Mouse (Mus musculus) neural tube, embryonic 14.5 days (tissue): Measurements from ENCODE around the gene Tle6. TPM values are rescaled to one million over a fixed set of nuclear protein-coding genes. Genes with fewer than 3 reads are reported as not detected.
"Not testable (repeated sequence)": the region's sequence is repeated elsewhere in the genome, so short reads cannot be mapped to it uniquely, and the experiment has no call there.

ENCODE experiments used
- ATAC-seq: fragments of 200-750 bp; cut with Nextera tagmentation; 2 replicates; pipeline ENCODE4 v1.8.0; 2017; ENCODE audit warnings: low read depth, mild to moderate bottlenecking, moderate TSS enrichment, moderate library complexity
- H3K27ac ChIP-seq: fragments of 300-500 bp; sonication (generic); 2 replicates; pipeline ENCODE4 v1.5.1; 2014; ENCODE audit warnings: low read depth, mild to moderate bottlenecking, control low read depth, low read length, moderate library complexity, mixed read lengths
- H3K27me3 ChIP-seq: fragments of 300-500 bp; sonication (generic); 2 replicates; pipeline ENCODE4 v1.6.1; 2014; ENCODE audit warnings: low read length; ENCODE audit not compliant: control insufficient read depth, insufficient read depth
- H3K36me3 ChIP-seq: fragments of 300-500 bp; sonication (generic); 2 replicates; pipeline ENCODE4 v1.6.1; 2014; ENCODE audit warnings: low read length, mixed read lengths; ENCODE audit not compliant: control insufficient read depth, insufficient read depth
- H3K4me1 ChIP-seq: fragments of 300-500 bp; sonication (generic); 2 replicates; pipeline ENCODE4 v1.6.1; 2014; ENCODE audit warnings: low read length; ENCODE audit not compliant: control insufficient read depth, insufficient read depth
- H3K4me2 ChIP-seq: fragments of 300-500 bp; sonication (generic); 2 replicates; pipeline ENCODE4 v1.6.1; 2014; ENCODE audit warnings: mild to moderate bottlenecking, low read depth, low read length, control low read depth
- H3K4me3 ChIP-seq: fragments of 300-500 bp; sonication (generic); 2 replicates; pipeline ENCODE4 v1.5.1; 2014; ENCODE audit warnings: low read depth, low read length, control low read depth, mixed read lengths
- H3K9ac ChIP-seq: fragments of 300-500 bp; sonication (generic); replicated peaks from 2 replicates; pipeline ENCODE4 v1.6.1; 2014; ENCODE audit warnings: low read depth, mild to moderate bottlenecking, control low read depth, low read length, mixed read lengths
- H3K9me3 ChIP-seq: fragments of 300-500 bp; sonication (generic); 2 replicates; pipeline ENCODE4 v1.6.1; 2016; ENCODE audit warnings: low read length; ENCODE audit not compliant: control insufficient read depth
- WGBS: fragments of 180-500 bp; shearing (Covaris S2); extraction: QIAGEN DNeasy Blood & Tissue Kit; methylation state at CpG from one replicate; pipeline ENCODE4 v1.1.7; 2014; 5-methylcytosine and 5-hydroxymethylcytosine counted together
- polyA plus RNA-seq: library from polyadenylated mRNA; unstranded; fragments of >200 nt; fragmentation: Nextera tagmentation; extraction: Ambion mirVana; gene quantifications from 2 replicates; pipeline ENCODE4 v1.2.1, GENCODE M21; 2014

Tle6 gene
- polyA plus RNA-seq, result 5.0 and 6.6 TPM in 2 replicates

DNA sequence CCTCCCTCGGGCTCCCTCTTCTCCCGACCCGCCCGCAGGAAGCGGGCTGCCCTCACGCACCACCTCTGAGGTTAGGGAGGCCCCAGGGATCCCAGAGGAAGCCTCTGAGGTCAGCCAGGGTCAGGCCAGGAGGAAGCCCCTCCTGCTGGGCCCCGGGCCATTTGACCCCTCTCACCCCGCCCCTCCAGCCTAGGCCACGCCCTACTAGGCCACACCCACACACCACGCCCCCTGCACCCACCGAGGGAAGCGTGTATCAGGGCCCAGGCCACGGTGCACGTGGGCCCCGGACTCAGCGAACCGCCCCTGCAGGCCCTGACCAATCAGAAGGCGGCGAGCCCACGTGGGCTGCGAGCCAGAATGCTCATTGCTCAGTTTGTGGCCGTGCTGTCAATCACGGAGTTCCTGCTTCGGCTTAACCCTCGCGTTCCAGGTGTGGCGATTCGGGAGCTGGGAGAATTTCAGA lies at the start of gene Tle6:
Gene Tle6, minus strand, starts transcription at position 336 of the 466 bp plus-strand sequence.
- Histone ChIP-seq H3K27ac (no peak within 1 kb of the TSS), H3K4me1 (peaks cover 26% of the 10 kb centered on the region), H3K4me2 (peak within 1 kb of the TSS; percentile 43), H3K9ac (no peak within 1 kb of the TSS; the same call in 1 of the 2 replicates), H3K9me3 (no peaks in the 10 kb centered on the region), H3K36me3 (no peaks in the 10 kb centered on the region), H3K4me3 (0 out of 2 replicates have a peak within 1 kb of the TSS, but pooled peaks have one; percentile 15), H3K27me3 (no peaks in the 10 kb centered on the region; the same call in 1 of the 2 replicates)
- WGBS, result 1% methylated on average over 28 of the region's 28 CpGs
- ATAC-seq, result peak; percentile 74

DNA sequence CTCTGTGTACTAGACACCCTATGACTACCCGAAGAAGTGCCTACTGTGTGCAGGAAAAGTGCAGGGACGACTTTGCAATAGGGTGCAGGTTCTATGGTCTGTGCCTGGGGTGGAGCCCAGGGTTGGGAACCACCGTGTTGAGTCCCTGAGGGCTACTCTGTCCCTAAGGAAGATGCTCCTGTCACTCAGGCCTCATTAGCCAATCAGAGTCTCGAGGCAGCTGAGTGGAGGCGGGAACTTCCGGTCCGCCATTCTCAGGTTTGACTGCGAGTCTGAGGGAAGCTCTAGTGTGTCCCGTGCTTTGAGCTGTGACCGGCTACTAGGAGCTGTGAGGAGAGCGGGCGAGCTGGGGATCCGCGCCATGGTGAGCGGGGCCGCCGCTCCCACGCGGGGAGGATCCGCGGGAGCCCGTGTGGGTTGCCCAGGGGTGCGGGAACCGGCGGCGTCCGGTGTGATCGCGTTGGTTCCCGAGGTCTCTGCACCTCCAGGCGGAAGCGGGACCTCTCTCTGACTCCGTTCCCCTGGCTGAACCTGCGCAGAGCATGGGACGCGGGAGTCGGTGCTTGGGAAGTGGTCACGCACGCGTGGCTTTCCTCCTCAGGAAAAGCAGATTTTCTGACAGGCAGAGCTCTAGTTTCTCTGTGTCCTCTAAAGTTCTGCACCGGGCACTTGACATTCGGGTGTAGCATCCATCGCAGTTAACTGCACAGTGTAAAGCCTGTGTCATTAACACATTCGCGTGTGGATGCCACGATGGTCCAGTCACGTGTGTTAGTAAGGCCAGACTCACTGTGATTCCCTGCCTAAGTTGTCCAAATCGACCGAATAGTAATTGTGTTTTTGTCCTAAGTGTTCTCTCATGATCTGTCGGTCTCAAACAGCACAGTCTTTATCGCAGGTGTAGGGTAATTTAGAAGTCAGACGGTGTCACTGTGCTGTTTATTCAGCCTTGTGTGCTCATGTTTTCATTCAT lies 48.2 kb upstream of the Tle6 start, which contains the start of gene Gm10778:
Gene Gm10778, plus strand, starts transcription at position 257 of the 973 bp plus-strand sequence.
- not testable (repeated sequence) for H3K27me3 ChIP-seq, H3K9me3 ChIP-seq, H3K36me3 ChIP-seq, H3K4me1 ChIP-seq
- peak within 1 kb of the TSS; percentile 47 for H3K9ac ChIP-seq
- H3K4me3 ChIP-seq, result peak within 1 kb of the TSS; percentile 44
- ATAC-seq, result peak; percentile 96
- 2% methylated on average over 30 of the region's 52 CpGs for WGBS
- H3K4me2 ChIP-seq, result peak within 1 kb of the TSS; percentile 47
- peak within 1 kb of the TSS; percentile 67 for H3K27ac ChIP-seq

DNA sequence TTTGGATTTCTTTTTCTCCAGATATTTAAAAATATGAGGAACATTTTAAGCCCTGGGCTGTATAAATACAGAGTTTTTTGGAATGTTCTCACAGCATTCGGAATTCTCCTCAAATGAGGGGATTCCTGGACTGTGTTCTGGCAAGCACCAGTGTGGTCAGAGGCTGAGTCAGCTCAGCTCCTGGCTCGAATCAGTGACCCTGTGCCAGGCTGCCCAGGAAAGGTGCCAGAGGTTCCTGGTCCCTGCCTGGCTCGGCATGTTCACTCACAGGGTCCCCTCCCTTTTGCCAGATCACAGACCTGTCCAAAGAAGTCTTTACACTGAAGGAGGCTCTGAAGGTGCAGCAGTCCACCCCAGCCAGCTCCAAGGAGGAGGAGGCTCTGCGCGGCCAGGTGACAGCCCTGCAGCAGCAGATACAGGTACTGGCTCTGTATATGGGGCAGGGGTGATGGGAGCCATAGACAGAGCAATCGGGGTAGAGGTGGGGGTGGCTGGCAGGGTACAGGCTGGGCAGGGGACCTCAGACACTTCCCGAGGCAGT lies 45.2 kb upstream of the Tle6 start:
- Histone ChIP-seq H3K27me3 (no peaks in the 10 kb centered on the region), H3K4me1 (peaks cover 19% of the 10 kb centered on the region), H3K36me3 (no peaks in the 10 kb centered on the region), H3K9me3 (no peaks in the 10 kb centered on the region), H3K27ac (no peak overlapping the region), H3K9ac (no peak overlapping the region), H3K4me2 (no peak overlapping the region), H3K4me3 (no peak overlapping the region)
- WGBS, result 81% methylated on average over 7 of the region's 7 CpGs
- no peak for ATAC-seq

DNA sequence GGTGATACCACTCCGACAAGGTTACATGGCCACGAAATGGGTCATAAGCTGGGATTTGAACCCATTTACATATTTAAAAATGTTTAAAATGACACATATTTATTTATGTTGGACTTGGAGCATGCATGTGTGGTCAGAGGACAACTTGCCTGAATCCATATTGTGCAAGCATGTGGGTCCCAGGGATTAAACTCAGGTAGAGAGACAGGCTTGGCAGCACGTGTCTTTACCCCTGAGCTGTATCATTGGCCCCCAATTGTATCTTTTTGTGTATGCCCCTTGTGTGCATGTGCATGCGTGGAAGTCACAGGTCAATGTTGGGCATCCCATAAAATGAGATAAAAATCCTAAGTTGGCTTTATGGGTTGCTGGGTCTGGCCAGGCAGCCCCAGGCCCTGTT lies 44.5 kb upstream of the Tle6 start:
- WGBS, result 91% methylated on average over 4 of the region's 4 CpGs
- Histone ChIP-seq H3K9ac (no peak overlapping the region), H3K4me1 (peaks cover 19% of the 10 kb centered on the region), H3K36me3 (no peaks in the 10 kb centered on the region), H3K4me2 (no peak overlapping the region), H3K27me3 (no peaks in the 10 kb centered on the region), H3K27ac (no peak overlapping the region), H3K9me3 (no peaks in the 10 kb centered on the region), H3K4me3 (no peak overlapping the region)
- no peak for ATAC-seq

DNA sequence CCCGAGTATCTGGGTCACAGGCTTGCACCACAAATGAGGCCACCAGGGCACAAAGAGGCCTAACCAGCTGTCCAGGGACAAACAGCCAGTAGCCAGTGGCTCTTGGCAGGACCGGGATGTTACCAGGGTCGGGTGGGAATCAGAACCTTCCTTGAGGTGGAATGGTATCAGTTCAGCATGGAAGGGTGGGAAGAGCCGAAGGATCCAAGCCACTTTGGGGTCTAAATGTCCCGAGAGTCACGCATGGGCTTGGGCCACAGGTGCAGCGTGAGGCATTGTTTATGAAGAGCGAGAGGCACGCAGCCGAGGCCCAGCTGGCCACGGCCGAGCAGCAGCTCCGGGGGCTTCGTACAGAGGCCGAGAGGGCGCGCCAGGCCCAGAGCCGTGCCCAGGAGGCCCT lies 43.8 kb upstream of the Tle6 start:
- 92% methylated on average over 18 of the region's 18 CpGs for WGBS
- Histone ChIP-seq H3K27me3 (no peaks in the 10 kb centered on the region), H3K4me3 (no peak overlapping the region), H3K36me3 (no peaks in the 10 kb centered on the region), H3K27ac (no peak overlapping the region), H3K9ac (0 out of 2 replicates have a peak overlapping the region, but pooled peaks have one; percentile 1), H3K9me3 (no peaks in the 10 kb centered on the region), H3K4me1 (peaks cover 19% of the 10 kb centered on the region), H3K4me2 (no peak overlapping the region)
- no peak for ATAC-seq

DNA sequence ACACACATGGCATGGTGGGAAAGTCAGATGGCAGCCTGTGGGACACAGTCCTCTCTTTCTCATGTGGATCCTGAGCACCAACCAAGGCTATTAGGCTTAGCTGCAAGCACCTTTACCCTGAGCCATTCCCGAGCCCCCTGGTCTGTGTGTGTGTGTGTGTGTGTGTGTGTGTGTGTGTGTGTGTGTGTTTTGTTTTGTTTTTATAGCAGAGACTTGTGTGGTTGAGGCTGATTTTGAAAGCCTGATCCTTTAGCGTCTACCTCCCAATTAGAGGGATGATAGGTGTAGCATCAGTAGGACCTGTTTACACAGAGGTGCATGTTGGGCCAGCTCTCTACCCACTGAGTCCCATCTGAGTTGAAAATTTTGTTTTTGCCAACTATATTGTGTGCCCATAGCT lies 43.3 kb upstream of the Tle6 start:
- H3K4me2 ChIP-seq, result peak overlapping the region; percentile 74
- no peaks in the 10 kb centered on the region for H3K27me3 ChIP-seq
- H3K27ac ChIP-seq, result peak overlapping the region; percentile 93
- WGBS, result 64% methylated on average over 2 of the region's 2 CpGs
- H3K4me3 ChIP-seq, result peak overlapping the region; percentile 69
- ATAC-seq, result peak; percentile 21; the same call in 1 of the 2 replicates
- H3K9ac ChIP-seq, result peak overlapping the region; percentile 86; the same call in 1 of the 2 replicates
- no peaks in the 10 kb centered on the region for H3K36me3 ChIP-seq
- H3K9me3 ChIP-seq, result no peaks in the 10 kb centered on the region
- peaks cover 19% of the 10 kb centered on the region for H3K4me1 ChIP-seq

DNA sequence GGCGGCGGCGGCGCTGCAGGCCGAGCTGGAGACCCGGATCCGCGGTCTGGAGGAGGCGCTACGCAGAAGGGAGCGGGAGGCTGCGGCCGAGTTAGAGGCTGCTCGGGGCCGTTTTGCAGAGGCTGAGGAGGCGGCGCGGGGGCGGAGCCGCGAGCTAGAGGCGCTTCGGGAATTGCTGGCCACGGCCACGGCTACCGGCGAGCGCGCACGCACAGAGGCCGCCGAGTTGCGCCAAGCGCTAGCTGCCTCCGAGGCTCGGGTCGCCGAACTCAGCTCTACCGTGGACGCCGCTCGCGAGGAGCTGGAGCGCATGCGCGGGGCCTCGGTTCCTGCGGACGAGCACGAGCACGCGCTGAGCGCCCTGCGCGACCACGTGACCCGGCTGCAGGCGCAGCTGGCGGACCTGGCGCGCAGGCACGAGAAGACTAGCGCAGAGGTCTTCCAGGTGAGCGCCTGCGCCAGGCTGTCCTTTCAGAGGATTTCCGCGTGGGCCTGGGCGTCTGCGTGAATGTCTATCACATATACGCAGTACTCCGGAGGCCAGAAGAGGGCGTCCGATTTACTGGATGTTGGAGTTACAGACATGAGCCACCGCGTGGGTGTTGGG lies 42.7 kb upstream of the Tle6 start:
- Histone ChIP-seq H3K36me3 (no peaks in the 10 kb centered on the region), H3K4me3 (peak overlapping the region; percentile 69), H3K4me2 (peak overlapping the region; percentile 74), H3K9ac (peak overlapping the region; percentile 86), H3K27me3 (no peaks in the 10 kb centered on the region), H3K27ac (peak overlapping the region; percentile 93), H3K4me1 (peaks cover 19% of the 10 kb centered on the region), H3K9me3 (no peaks in the 10 kb centered on the region)
- under 1% methylated on average over 71 of the region's 75 CpGs for WGBS
- peak; percentile 88 for ATAC-seq

DNA sequence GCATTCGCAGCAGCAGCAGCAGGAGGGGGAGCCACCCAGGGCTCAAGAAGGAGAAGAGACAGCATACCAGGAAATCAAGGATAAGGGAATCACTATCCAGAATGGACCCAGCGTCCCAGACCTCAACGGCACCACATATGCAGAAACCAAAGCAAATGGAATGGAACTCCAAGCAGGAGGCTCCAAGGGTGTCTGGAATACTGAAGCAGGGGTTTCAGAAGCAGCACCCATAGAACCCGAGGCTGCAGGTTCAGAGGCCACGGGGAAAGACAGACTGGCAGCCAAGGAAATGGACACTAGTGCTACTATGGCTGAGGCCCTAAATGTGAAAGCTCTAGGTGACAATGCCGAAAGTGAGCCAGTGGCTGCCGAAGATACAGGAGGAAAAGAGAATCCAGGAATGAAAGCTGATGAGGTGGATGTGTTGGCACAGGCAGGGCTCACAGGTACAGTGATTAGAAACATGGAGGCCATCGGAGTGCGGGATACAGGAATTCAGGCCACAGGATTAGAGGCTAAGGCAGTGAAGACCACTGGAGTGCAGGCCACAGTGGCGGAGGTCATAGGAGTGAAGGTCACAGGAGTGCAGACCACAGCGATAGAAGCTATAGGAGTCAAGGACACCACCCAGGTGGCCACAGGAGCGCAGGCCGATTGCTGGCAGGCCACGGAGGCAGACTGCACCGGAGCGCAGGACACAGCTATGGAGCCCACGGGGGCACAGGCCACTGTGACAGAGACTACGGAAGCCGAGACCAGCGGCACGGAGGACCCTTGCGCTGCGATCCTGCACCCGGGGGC lies 42.0 kb upstream of the Tle6 start:
- H3K27ac ChIP-seq, result peak overlapping the region; percentile 93
- WGBS, result 20% methylated on average over 24 of the region's 24 CpGs
- peaks cover 19% of the 10 kb centered on the region for H3K4me1 ChIP-seq
- peak overlapping the region; percentile 69 for H3K4me3 ChIP-seq
- no peaks in the 10 kb centered on the region for H3K9me3 ChIP-seq
- H3K36me3 ChIP-seq, result no peaks in the 10 kb centered on the region
- no peaks in the 10 kb centered on the region for H3K27me3 ChIP-seq
- peak overlapping the region; percentile 74 for H3K4me2 ChIP-seq
- peak overlapping the region; percentile 86 for H3K9ac ChIP-seq
- peak; percentile 58 for ATAC-seq
